Mouse (Mus musculus): Measurements from ENCODE around the gene Trim68. TPM values are rescaled to one million over a fixed set of nuclear protein-coding genes. Genes with fewer than 3 reads are reported as not detected.

Trim68 gene
- total RNA-seq (2023): 1 to 10 TPM; 1.9 TPM

GRCm38 (mm10) chr7:102686944-102687501 lies at the start of gene Trim68:
TSS of gene Trim68 (minus strand) at chr7:102687327.

GRCm38 (mm10) chr7:102727391-102727790 lies 40.3 kb upstream of the Trim68 start, which contains the start of gene Olfr559:
TSS of gene Olfr559 (minus strand) at chr7:102727491.

DNA sequence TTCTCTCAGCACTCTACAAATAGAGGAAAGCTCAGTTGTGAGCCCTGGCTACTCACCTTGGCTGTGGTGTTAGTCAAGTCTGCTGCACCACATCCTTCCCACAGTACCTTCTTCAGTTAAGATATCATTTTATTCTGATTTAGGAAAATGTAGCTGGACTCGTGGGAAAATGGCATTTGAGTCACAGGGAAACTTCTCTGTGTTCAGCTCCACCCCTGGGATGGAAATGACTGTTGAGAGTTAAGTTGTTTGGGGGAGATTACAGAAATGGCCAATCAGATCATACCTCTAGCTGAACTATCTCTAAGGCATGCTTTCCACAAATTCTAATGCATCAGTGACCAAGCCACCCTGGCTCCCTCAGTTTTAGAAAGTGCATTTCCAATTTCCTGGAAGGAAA lies 31.8 kb upstream of the Trim68 start, which contains the start of gene Olfr33:
Gene Olfr33, minus strand, starts transcription at position 101 of the 400 bp plus-strand sequence.

GRCm38 (mm10) chr7:102701915-102702314 lies 14.8 kb upstream of the Trim68 start, which contains the start of gene Olfr558:
TSS of gene Olfr558 (plus strand) at chr7:102702215.

GRCm38 (mm10) chr7:102695358-102696125 lies 8.4 kb upstream of the Trim68 start, which contains the start of gene Olfr557:
TSS of gene Olfr557 (plus strand) at chr7:102695910.

GRCm38 (mm10) chr7:102664599-102664998 lies 22.5 kb downstream of the Trim68 start, which contains the start of gene Olfr556:
TSS of gene Olfr556 (plus strand) at chr7:102664899.

DNA sequence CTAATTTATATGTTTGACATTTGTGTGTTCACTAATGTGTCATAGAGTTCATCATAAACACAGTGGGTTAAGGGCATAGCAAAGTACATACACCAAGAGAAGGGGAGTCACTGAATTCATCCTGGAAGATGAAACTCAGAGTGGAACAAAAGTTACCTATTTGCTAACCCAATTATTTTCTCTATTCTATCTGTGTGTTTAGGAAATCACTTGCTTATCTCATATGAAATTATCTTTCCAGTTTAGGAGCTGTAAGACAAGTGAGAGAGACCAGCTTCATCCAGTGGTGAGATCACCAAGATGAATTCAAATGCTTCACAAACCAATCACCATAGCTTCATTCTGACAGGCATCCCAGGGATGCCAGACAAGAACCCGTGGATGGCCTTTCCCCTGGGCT lies 28.6 kb downstream of the Trim68 start, which contains the start of gene Olfr555:
Gene Olfr555, plus strand, starts transcription at position 301 of the 400 bp plus-strand sequence.

DNA sequence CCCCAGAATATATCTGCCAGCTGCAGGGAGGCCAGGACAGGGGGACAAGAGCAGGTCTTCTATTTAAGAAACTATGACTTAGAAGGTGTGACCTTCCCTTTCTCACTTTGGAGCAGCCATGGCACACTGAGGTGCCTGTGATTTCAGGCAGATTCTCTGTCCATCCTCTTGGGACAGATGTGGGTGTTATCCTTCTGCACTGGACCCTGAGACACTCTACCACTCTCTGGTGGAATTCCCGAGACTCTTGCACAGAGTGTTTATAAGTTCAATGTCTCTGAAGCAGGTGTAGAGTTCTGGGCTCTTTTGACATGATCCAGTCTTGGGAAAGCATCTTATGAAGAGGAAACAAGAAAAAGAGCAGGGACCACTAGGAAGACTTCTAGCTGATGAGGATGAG lies 49.0 kb downstream of the Trim68 start, which contains the start of gene Olfr554:
Gene Olfr554, plus strand, starts transcription at position 301 of the 400 bp plus-strand sequence.

Other genes starting within 250 kb of the Trim68 start
- 10 to 100 TPM; 83.6 to 90.3 TPM for gene Rrm1, start 245.6 kb downstream of the Trim68 start, total RNA-seq (2023)
- not detected for gene Olfr543, start 205.6 kb downstream of the Trim68 start, total RNA-seq (2023)
- not detected for gene Olfr544, start 199.0 kb downstream of the Trim68 start, total RNA-seq (2023)
- not detected for gene Olfr545, start 187.8 kb downstream of the Trim68 start, total RNA-seq (2023)
- not detected for gene Olfr547, start 152.6 kb downstream of the Trim68 start, total RNA-seq (2023)
- gene Olfr548-ps1, start 146.4 kb downstream of the Trim68 start, total RNA-seq (2023): not detected
- not detected for gene Olfr549, start 137.5 kb downstream of the Trim68 start, total RNA-seq (2023)
- 10 to 100 TPM; 15.5 to 22.2 TPM for gene Trim21, start 121.8 kb downstream of the Trim68 start, total RNA-seq (2023)
- gene Olfr550, start 115.9 kb downstream of the Trim68 start, total RNA-seq (2023): not detected
- gene Olfr551, start 95.4 kb downstream of the Trim68 start, total RNA-seq (2023): not detected
- not detected for gene Olfr552, start 89.6 kb downstream of the Trim68 start, total RNA-seq (2023)
- gene Olfr553, start 69.1 kb downstream of the Trim68 start, total RNA-seq (2023): not detected
- gene Olfr554, start 48.9 kb downstream of the Trim68 start, total RNA-seq (2023): not detected
- gene Olfr555, start 28.5 kb downstream of the Trim68 start, total RNA-seq (2023): not detected
- gene Olfr556, start 22.4 kb downstream of the Trim68 start, total RNA-seq (2023): not detected
- not detected for gene Olfr557, start 8.6 kb upstream of the Trim68 start, total RNA-seq (2023)
- not detected for gene Olfr558, start 14.9 kb upstream of the Trim68 start, total RNA-seq (2023)
- not detected for gene Olfr33, start 31.7 kb upstream of the Trim68 start, total RNA-seq (2023)
- gene Olfr559, start 40.2 kb upstream of the Trim68 start, total RNA-seq (2023): not detected
- not detected for gene Olfr560, start 72.0 kb upstream of the Trim68 start, total RNA-seq (2023)
- not detected for gene Olfr78, start 72.1 kb upstream of the Trim68 start, total RNA-seq (2023)
- gene Olfr561, start 83.9 kb upstream of the Trim68 start, total RNA-seq (2023): not detected
- gene Olfr564, start 116.2 kb upstream of the Trim68 start, total RNA-seq (2023): not detected
- not detected for gene Olfr566, start 171.4 kb upstream of the Trim68 start, total RNA-seq (2023)
- gene Olfr568, start 189.8 kb upstream of the Trim68 start, total RNA-seq (2023): not detected
- not detected for gene Olfr569, start 203.6 kb upstream of the Trim68 start, total RNA-seq (2023)
- gene Olfr570, start 207.2 kb upstream of the Trim68 start, total RNA-seq (2023): not detected
- gene Olfr571, start 230.2 kb upstream of the Trim68 start, total RNA-seq (2023): not detected
- gene Olfr572, start 237.1 kb upstream of the Trim68 start, total RNA-seq (2023): not detected

Measured in neutrophil, adult 59 days (primary cell).